Mouse (Mus musculus) left cerebral cortex, adult 2 months (tissue): ENCODE data around the gene Gnb4. TPM values are rescaled to one million over a fixed set of nuclear protein-coding genes. Genes with fewer than 3 reads are reported as not detected.

Experiments used
- DNase-seq, 2 experiments: peaks; one replicate each; pipeline ENCODE4 v3.0.0; 2021 to 2022; ENCODE audit warnings: low spot score in 2 of 2, mixed read lengths in 1 of 2; ENCODE audit errors: extremely low spot score in 1 of 2
- H3K27ac ChIP-seq: fragments of 200-600 bp; 2 replicates; pipeline ENCODE4 v1.8.1; 2022
- H3K4me3 ChIP-seq: fragments of 200-600 bp; 2 replicates; pipeline ENCODE4 v1.8.1; 2022
- CTCF ChIP-seq: fragments of 200-600 bp; IDR thresholded peaks from 2 replicates; pipeline ENCODE4 v1.8.1; 2022; ENCODE audit warnings: antibody characterized with exemption, mild to moderate bottlenecking, moderate library complexity
- intact Hi-C: fragments of 180-260 bp; cut with DNase I; formaldehyde crosslinking; loops from one replicate; pipeline ENCODE4 v1.15.1; 2025
- total RNA-seq, 2 experiments: library from RNA; stranded (reverse); gene quantifications; 2 replicates each; pipeline ENCODE4 v1.2.3; 2021

Gnb4 gene
- total RNA-seq, 2 experiments from 2014 or later = 22.9 to 27.4 TPM

DNA sequence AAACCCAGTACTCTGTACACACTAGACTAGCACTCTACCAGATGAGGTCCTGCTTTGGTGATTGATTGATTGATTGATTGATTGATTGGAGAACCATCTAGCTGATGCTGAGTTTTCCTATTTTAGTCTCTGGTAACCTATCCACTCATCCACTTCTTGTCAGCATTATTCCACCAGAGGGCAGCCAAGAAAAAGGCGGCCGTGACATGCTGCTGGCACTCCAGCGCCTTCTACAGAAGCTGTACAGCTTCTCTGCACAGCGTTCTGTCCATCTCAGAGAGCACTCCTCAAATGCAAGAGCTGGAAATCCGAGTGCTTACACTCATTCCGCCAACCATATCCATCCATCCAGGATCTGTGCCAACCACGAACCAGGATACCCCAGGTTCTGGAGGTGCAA, 5.8 kb downstream of the Gnb4 start:
- no peak overlapping the region for H3K27ac ChIP-seq
- peak; percentile 58 to 63 for DNase-seq
- peak; percentile 67 for TF ChIP-seq CTCF
- no peak overlapping the region for H3K4me3 ChIP-seq
- intact Hi-C loops = loop anchor here (1.0 kb wide), 1 partner anchor 88 kb away; no protein-coding TSS in a partner anchor

DNA sequence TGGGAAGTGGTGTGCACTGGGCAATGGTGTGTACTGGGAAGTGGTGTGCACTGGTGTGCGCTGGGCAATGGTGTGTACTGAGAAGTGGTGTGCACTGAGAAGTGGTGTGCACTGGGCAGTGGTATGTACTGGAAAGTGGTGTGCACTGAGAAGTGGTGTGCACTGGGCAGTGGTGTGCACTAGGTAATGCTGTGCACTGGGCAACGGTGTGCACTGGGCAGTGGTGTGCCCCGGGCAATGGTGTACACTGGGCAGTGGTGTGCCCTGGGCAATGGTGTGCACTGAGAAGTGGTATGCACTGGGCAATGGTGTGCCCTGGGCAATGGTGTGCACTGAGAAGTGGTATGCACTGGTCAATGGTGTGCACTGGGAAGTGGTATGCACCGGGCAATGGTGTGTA, 7.2 kb downstream of the Gnb4 start:
- DNase-seq = no peak
- no peak overlapping the region for H3K4me3 ChIP-seq
- no peak for TF ChIP-seq CTCF
- intact Hi-C loops = no loop called here
- H3K27ac ChIP-seq = no peak overlapping the region

DNA sequence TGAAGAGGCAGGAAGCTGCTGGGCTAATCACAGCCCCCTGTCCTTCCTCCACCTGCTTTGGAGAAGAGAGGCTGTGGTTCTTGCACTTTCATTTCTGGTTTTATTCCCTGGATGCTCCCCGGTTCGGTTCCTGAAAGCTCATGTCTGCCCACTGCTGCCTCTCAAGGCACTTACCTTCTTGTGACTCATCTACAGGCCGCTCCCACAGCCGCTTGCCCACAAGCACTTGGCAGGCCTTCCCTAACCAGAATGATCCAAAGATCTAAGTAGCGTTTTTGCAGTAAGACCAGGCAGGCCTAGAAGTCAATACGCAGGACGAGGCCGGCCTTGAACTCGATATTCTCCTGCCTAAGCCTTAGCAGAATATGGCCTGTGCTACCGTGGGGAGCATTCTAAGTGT, 15.3 kb downstream of the Gnb4 start:
- DNase-seq = no peak
- no peak for TF ChIP-seq CTCF
- intact Hi-C loops = no loop called here
- Histone ChIP-seq H3K27ac (no peak overlapping the region), H3K4me3 (no peak overlapping the region)

DNA sequence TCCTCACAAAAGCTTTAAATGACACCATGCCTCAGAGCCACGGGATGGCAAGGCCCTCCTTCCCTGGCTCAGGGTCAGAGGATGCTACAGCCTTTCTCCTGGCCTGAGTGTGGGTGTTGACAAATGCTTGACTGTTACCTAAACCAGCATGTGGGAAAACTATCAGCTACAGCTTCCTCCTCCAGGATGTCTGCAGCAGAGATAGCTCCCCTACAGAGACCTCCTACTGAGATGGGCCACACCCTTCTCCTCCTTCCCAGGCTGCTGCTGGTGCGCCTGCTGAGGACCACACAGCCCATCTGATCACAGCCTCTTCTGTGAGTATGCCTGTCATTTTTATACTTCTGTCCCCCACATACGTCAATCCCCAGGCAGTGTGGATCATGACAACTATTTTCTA, 17.1 kb downstream of the Gnb4 start:
- intact Hi-C loops = no loop called here
- no peak for TF ChIP-seq CTCF
- no peak for DNase-seq
- Histone ChIP-seq H3K4me3 (no peak overlapping the region), H3K27ac (no peak overlapping the region)

DNA sequence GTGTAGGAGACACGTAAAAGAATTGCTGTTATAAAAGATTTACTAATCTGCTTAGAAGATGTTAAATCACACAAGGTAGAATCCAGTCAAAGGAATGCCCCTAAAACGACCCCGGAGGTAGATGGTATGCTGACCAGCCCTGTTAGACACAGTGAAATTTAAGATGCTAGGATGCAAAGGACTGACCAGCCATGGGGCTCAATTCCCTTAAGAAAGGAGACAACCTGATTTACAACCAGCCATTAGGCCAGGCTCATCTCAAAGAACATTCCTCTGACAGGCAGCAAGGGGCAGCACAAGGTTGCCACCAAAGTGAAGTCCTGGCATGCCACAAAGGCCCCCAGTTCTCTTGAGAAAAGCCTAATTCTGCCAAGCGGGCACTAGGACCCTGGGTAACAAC, 21.3 kb downstream of the Gnb4 start:
- Histone ChIP-seq H3K4me3 (no peak overlapping the region), H3K27ac (no peak overlapping the region)
- DNase-seq = no peak
- intact Hi-C loops = no loop called here
- no peak for TF ChIP-seq CTCF

DNA sequence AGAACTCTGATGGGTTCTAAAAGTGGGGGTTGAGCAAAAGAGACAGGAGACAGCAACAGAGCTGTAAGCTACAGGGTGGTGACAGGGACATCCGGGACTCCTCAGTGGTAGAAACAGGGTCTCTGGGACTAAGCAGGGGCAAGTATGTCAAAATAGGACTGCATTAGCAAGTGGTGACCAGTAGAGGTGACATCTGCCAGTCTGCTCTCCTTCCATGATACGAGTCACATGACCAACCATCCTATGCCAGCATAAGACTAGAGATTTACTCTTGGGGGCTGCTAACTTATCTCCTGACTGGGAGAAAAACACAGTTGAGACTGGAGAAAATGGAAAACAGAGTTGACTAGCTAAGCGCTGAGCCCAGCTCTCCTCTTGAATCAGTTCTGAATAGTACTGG, 30.1 kb downstream of the Gnb4 start:
- no peak for DNase-seq
- no peak; the same call in 1 of the 2 replicates for TF ChIP-seq CTCF
- intact Hi-C loops = no loop called here
- no peak overlapping the region for H3K27ac ChIP-seq
- no peak overlapping the region for H3K4me3 ChIP-seq

DNA sequence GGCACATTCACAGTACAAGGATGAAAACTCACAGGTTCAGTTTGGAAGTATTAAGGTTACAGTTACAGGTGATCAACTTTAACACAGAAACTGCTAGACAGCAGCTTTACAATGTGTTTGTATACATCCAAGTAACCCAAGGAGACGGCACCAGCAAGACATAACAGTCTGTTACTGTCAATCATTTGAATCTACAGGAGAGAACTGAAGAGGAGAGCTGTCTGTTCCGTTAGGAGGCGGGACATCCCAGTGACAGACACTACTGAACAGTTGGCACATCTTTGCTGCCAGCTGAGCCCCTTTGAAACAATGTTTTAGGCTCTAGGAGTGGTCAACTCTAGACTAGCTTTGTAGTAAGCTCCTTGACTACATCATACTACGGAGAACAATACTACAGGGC, 32.9 kb downstream of the Gnb4 start:
- DNase-seq = no peak
- H3K4me3 ChIP-seq = no peak overlapping the region
- intact Hi-C loops = no loop called here
- no peak overlapping the region for H3K27ac ChIP-seq
- TF ChIP-seq CTCF = no peak

DNA sequence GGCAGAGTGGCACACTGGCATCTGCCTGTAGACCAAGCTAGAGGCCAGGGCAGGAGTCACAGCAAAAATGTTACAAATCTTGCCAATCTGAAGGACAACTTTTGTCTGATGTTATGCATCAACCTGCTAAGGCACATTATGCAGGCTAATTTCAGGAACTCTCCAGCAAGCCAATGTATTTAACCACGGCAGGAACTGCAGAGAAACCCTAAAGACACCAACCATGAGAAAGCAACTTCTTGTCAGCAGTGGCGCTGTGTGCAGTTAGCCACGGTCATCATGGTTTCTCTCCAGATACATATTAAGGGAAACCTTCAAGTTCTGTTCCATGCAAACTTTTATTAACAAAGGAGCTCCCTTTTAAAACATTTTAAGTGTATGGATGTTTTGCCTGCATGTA, 34.5 kb downstream of the Gnb4 start:
- TF ChIP-seq CTCF = no peak
- no peak overlapping the region for H3K4me3 ChIP-seq
- H3K27ac ChIP-seq = no peak overlapping the region
- no peak for DNase-seq
- intact Hi-C loops = no loop called here

DNA sequence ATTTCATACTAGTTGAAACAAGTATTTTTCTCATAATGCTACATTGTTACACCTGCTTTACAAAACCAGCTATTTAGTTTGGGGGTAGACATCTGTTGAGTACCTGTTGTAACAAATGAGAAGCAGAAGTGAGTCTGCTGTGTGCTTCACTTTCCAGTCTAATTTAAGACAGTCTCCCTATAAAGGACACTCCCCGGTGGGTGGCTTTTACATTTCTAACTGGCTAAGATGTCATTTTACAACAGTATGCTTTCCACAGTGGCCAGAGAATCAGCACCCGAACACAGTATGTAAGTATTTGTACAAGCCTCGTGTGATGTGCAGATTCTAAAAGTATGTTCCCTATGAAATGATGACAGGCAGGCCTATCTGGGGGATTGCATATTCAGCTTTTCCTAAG, 35.6 kb downstream of the Gnb4 start:
- Histone ChIP-seq H3K27ac (no peak overlapping the region), H3K4me3 (no peak overlapping the region)
- no peak for TF ChIP-seq CTCF
- intact Hi-C loops = no loop called here
- no peak for DNase-seq

DNA sequence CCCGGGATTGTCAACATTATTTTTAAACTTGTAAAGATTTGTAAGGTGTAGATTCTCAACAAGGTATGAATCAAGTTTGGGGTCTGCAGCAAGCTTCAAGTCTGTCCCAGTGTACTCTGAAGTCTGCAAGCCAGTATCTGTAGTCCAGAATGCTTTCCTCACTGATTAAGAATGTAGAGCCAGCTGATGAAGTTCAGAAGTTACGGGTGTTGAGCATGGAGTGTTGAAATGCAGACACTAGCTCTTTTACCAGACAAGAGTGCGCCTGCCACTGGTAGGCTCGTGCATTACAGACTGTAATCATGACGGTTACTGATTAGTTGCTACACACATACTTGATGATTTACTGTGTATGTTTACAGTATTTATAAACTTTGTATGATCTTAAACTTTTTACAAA, 37.6 kb downstream of the Gnb4 start:
- Histone ChIP-seq H3K4me3 (no peak overlapping the region), H3K27ac (no peak overlapping the region)
- intact Hi-C loops = no loop called here
- DNase-seq = no peak
- TF ChIP-seq CTCF = no peak

DNA sequence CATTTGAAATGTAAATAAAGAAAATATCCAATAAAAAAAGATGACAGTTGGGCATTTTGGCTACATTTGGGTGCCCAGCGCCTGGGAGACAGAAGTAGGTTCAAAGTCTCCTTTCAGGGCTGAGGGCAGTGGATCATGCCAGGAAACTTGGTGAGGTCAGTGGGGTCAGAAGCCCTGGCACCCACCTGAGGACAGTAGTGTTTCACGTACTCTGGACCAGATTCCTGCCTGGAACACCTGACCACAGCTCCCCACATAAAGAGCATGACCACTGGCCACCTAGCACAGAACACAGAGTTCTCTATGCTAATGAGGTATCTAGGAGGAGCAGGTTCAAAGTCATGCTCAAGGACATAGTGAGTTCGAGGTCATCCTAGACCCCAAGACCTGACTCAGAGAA, 41.2 kb downstream of the Gnb4 start:
- H3K27ac ChIP-seq = no peak overlapping the region
- intact Hi-C loops = no loop called here
- H3K4me3 ChIP-seq = no peak overlapping the region
- DNase-seq = no peak
- TF ChIP-seq CTCF = no peak

DNA sequence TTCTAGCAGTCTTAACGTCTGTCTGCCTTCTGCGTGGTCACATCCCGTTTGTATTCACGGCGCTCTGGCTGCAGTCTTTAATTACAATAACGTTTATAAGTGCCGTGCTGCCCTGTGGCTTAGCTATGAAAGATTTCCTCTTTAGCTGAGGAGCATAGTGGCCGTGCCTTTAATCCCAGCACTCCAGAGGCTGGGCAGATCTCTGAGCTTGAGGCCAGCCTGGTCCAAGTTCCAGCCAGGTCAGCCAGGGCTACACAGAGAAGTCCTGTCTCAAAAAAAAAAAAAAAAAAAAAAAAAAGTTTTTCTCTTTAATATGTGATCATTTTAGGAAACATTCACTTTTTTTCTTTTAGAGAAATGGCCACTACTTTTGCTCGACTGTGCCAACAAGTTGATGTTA, 42.5 kb downstream of the Gnb4 start:
- intact Hi-C loops = no loop called here
- TF ChIP-seq CTCF = no peak

DNA sequence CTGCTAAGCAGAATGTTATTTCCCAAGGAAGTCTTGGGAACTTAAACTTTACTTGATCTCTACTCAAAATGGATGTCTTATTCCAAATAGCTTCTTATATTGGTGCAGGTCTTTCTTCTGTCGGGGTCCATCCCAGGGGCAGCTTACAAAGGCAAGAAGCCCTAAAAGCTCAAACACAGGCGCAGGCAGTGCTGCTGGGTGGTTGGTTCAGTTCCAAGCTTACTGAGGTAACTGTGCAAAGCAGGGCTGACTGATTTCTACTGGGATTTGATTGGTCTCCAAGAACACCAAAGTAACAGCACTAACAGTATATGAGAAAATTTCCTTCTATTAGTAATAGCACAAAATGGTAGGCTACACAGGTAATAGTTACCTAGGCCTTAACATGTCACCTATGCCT, 43.3 kb downstream of the Gnb4 start:
- DNase-seq = no peak
- TF ChIP-seq CTCF = no peak
- intact Hi-C loops = no loop called here
- Histone ChIP-seq H3K27ac (no peak overlapping the region), H3K4me3 (no peak overlapping the region)

More for the DNA sequence above, 42.5 kb downstream of the Gnb4 start:
- Histone ChIP-seq H3K27ac (no peak overlapping the region), H3K4me3 (no peak overlapping the region)
- no peak for DNase-seq

DNA sequence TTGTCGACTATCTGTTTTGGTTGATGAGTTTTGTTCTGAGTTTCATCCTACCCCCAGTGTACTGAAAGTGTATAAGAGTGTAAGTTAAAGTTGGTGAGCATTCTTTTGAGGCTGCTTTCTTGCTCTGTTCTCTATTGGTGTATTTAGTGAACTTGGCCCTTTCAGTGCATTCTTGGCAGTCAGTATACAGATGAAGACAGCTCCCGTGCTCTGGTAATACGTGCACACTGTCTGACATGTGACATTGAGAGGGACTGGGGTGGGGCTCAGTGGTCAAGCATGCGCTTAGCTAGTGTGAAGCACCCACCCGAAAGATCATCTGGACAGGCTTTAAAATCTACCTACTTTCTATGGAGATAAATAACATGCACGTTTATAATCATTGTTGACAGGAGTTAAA, 53.0 kb downstream of the Gnb4 start:
- no peak for DNase-seq
- Histone ChIP-seq H3K27ac (no peak overlapping the region), H3K4me3 (no peak overlapping the region)
- intact Hi-C loops = no loop called here
- no peak for TF ChIP-seq CTCF
